Mouse (Mus musculus) c-Kit-positive CD71-positive TER-119-negative erythroid progenitor cells, embryonic 14.5 days (primary cell): ENCODE data around the gene Npepl1.

ENCODE experiments used
- DNase-seq: peaks from one replicate; pipeline ENCODE4 v3.0.0-alpha.2; 2013; ENCODE audit warnings: low read depth

Gene Npepl1

DNA sequence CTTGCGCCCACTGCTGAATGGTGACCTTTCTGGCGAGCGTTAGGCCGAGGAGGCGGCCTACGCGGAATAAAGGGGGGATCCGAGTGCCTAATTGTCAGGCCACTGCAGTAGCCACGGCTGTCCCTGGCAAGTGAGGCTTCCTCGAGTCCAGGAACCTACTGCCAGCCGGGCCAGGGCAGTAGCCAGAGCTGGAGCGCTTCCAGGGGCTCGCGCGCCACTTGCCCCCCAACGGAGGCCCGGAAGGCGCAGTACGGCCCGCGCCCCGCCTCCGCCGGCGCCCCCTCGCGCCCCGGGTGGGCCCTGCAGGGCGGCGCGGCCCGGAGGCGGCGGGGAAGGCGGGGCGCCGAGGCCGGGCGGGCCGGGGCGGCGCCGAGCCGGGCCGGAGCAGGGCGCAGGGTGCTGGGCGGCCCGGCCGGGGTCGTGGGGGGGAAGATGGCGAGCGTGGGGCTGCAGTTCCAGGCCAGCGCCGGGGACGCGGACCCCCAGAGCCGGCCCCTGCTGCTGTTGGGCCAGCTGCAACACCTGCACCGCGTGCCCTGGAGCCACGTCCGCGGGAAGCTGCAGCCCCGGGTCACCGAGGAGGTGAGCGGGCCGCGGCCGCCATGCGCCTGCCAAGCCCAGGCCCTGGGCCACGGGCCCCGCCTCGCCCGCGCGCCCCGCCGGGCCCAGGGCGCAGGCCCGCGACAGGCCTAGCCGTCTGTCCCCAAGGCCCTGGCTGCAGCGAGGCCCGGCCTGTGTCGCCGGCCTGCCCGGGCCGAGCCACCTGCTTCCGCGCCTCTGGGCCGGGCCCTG lies at the start of gene Npepl1:
TSS of gene Npepl1 (plus strand) at position 359 of the 792 bp plus-strand sequence.
- peak; percentile 30 for DNase-seq

GRCm38 (mm10) chr2:174061219-174061618 lies 48.9 kb upstream of the Npepl1 start:
- DNase-seq: no peak

DNA sequence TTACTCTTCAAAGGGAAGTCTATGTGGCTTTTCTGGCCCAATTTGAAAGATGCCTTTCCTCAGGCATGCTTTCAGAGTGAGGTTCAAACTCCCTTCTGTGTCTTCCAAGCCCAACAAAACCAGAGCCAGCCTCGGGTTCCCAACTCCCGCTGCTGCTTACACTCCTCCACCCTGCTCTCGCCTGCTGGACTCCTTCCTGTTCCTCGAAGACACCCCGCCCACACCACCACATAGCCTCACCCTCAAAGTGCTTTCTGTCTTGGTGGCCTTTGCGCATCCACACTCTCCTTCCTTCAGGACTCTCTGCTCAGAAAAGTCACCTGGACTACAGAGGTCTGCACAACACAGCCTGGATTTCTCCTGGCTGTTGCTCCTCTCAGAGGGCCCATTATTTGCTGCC lies 47.1 kb upstream of the Npepl1 start:
- DNase-seq: no peak

DNA sequence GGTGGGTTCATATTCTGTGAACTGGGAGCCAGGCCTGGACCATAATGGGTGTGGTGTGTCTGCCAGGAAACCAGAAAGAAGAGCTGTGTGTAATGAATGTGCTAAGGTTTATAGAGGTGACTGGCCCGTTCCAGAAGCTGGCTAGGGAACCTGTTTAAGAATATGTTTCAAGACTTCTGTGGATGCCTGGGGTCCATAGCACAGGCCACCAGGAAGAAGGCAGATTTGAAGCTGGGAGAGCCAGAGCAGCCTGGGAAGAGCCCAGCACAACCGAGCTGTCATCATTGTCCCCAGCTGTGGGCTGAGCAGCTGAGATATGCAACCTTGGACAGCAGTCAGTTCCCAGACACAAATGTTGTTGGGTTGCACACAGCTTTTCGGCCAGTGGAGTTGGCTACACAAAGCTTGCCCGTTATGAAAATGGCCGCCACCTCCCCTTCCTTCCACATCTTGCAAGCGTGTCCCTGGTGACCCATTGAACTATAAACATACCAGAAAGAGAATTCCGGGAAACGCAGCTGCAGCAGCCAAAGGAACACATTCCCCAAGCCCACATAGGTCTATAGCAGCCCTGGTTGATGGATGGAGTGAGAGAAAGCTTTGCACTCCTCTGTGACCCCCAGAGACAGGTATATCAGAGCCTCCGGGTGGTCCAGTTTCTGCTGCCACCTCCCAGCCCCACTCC lies 46.5 kb upstream of the Npepl1 start:
- DNase-seq: no peak

DNA sequence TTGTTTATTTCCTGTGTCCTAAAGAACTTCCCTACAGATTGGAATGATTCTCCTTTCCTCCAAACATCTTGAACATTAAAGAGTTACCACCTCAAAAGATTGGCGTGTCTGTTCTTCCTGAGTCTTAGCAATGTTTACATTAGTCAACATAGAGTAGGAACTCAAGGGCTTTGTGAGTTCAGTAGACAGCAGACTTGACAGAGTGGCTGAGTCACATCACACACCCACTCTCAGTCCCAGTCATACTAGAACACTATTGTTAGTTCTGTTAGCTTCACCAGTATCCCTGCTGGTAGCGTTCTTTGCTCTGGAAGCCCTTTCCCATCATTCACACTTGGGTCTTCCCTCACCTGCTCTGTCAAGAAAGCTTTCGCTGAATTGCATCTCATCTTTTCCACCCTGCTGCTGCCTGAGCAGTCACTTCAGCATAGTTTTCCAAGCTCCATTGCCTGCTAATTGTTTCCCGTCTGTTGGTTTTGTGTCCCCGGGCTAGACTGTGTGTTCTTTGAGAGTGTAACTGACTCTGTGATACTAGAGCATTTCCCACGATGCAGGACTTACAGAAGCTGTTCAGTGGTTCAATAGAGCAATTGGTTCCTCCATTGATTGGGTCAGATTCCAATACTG lies 42.2 kb upstream of the Npepl1 start:
- no peak for DNase-seq

DNA sequence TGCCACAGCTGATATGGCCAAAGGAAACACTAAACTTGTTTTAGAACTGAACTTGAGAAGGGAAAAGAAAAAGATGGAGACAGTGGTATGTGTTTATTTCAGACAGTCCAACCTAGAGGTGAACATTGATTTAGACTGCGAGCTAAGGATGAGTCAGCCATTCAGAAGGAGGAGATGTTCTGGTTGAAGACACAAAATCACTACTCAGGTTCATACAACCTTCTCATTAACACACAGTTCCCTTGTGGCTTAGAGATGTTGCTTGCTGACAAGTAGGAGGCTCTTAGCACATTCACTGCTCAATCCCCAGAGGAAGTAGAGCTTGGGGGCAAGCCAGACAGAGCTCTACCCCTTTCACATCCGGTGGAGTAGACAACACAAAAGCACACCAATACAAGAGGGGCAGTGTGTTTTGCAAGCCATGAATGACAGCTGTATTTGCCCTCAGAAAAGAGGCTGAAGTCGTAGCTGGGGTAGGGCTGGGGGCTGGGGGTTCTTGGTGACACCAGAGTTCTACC lies 40.6 kb upstream of the Npepl1 start:
- DNase-seq: no peak

DNA sequence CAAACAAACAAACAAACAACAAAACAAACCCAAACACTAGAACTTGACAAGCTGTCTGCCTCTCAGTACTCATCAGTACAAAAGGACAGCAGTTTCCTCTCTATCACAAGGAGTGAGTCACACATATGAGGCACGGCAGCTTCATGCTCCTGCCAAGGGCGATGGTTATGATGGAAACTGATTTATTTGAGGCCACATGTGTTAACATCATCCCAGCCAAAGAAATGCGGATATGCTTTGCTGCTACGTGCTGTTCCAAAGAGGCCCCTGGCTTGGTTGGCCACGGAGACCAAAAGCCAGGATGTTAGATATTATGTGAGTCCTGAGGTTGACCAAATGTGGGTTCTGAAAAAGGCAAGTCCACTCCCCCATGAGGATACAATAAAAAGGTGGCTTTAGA lies 38.7 kb upstream of the Npepl1 start:
- no peak for DNase-seq

GRCm38 (mm10) chr2:174073156-174073790 lies 36.9 kb upstream of the Npepl1 start:
- no peak for DNase-seq

DNA sequence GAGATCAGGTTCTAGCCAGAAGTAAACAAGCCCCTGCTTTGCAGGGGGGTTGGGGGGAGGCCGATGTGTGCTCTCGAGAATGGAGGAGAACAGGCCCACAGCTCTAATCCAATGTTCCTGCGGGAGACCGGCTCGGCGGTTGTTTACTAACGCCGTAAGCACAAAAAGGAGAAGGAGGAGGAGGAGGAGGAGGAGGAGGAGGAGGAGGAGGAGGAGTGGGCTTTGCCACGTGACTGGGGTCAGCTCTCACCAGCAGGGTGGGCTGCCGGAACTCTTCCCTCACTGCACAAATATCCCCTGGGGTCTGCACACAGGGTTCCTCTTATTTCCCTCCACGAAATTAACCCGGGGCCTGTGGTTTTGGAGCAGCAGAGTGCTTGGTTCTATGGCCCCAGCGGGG lies 35.5 kb upstream of the Npepl1 start:
- no peak for DNase-seq

DNA sequence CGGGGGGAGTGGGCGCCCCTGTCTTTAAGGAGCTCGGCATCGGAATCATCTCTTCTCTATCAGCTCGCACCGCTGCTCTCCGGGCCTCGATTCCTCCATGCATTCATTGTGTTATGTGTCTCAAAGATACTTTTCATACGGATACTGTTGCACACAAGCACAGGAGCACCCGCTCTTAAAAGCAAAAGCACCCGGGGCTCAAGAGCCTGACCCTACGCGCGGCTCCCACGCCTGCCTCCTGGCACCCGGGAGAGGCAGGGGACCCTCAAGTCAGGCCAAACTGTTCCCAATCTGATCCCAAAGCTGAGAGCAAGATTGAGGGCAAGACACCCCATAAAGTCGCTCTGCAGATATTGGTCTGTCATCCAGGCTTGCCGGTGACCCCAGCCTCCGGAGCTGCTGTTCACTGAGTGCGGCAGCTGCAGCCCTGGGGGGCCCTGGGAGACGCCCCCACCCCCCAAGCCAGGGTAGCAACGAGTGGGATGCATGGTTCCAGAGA lies 35.0 kb upstream of the Npepl1 start:
- no peak for DNase-seq

DNA sequence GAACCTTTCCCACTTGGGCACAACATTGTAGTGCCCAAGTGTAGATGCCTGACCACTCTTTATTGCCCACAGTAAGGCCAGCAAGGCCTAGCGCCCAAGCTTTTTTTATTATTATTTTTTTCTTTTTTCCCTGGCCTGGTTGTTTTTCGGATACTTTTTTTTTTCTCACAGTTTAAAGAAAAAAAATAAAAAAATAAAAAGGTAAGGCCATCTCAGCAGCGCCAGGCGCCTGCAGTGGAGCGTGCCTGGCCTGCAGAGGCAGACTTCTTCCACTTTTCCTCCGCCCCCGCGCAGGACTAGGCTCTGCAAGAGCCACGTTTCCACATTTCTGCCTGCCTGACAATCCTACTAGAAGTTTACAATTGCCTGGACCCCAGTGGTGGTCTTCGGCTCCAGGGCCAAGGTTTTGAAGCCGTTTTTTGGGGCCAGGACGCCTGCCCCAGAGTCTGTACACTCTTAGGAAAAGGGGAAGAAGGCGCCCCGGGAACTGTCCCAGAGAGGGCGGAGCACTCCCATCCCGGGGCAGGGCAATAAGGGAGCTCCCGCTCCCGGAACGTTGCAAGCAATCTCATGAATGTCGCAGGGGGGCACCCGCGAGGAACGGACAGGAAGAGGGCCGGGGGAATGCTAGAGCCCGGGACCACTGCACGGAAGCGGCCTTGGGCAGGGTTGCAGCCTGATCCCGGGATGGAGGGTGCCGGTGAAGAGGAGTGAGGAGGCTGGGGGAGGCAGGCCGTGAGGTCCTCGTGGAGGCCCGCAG lies 34.3 kb upstream of the Npepl1 start, which contains the start of gene Stx16:
TSS of gene Stx16 (plus strand) at position 636 of the 760 bp plus-strand sequence.
- peak; percentile 80 for DNase-seq

DNA sequence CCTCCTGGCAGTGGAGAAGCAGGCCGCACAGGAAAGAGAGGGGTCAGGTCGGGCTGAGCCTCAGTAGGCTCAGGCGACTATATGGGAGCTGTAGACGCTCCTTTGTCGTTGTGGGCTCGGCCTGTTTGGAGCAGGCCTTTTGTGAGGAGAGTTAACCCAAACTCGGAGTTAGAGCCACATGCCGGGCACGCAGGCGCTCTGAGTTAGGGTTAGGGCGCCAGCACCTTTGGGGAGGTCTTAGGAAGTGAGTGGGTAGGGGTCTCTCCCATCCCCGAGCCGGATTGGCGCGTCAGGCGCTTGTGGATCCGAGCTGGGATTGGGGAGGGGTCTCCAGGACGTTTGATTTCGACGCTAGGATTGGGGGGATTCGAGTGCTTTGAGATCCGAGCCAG lies 33.7 kb upstream of the Npepl1 start:
- no peak for DNase-seq

DNA sequence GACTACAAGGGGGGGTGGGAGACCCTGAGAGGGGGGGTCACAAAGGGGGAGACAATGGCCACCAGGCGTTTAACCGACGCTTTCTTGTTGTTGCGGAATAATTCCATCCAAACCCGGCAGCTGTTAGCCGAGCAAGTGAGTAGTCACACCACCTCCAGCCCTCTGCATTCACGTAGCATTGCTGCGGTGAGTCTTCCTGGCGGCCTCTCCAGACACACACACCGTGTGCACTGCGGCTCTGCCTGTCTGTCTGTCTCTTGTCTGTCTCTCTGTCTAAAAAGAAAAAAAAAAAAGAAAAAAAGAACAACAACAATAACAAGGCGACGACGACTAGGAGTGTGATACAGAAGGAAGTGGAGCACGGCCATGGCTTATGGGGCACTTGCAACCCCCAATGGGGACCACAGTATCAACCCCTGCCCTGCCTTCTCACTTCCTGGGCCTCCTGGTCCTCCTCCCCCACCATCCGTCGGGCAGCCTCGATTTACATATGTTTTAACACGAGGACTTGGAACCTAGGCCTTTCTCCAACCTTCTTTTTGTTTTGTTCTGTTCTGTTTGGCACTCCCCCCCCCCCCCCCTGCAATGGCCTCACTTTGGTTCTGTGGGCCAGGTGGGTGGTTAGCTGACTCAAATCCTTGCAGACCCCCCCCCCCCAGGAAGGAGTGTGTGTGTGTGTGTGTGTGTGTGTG lies 33.0 kb upstream of the Npepl1 start:
- DNase-seq: peak; percentile 47

DNA sequence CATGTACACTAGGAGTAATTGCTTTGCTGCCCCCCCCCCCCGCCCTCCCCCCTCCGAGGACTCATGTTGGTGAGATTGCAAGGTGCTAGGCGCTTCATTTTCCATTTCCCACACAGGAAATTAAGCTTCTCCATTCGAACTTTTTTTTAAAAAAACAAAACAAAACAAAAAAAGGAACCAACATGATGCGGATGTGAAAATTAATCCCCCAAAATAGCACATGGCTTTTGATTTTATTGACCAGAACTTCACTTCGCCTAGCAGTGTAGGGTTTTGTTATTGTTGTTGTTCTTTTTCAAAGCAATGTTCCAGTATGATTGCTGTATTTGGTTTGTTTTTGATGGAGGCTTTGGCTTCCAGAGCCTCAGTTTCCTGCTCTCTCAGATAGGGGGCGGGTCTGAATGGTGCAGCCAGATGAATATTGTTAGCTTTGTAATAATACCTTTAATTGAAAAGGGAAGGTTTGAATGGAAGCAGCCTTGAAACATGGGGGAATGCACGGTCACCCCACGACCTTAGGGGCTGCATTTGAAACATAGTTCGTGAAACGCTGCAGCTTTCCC lies 32.3 kb upstream of the Npepl1 start:
- DNase-seq: no peak

- DNase-seq: no peak
Observed at GRCm38 (mm10) chr2:174081833-174082232, 28.3 kb upstream of the Npepl1 start.

DNA sequence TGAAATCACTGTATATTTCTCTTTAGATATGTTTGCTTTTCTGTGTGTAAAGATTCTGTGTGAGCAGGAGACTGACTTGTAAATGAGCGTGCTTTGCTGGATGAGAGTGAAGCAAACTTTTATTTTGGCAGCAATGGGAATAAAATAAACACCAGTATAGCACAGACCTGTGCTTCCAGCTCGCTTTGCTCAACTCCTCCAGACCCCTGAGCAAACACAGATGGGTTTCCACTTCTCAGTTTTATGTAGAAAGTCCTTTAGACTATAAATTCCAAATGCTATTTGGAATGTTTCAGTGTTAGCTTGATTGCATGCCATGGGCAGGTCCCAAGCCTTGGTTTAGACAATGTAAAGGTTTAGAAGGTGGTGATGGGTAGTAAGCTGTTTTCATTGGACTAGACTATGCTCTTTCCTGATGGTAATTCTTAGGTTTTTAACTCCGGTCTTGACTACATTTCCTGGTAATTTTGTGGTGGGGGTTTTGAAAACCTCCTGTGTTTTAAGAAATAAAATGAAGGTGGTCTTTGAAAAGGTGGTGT lies 27.7 kb upstream of the Npepl1 start:
- DNase-seq: no peak

DNA sequence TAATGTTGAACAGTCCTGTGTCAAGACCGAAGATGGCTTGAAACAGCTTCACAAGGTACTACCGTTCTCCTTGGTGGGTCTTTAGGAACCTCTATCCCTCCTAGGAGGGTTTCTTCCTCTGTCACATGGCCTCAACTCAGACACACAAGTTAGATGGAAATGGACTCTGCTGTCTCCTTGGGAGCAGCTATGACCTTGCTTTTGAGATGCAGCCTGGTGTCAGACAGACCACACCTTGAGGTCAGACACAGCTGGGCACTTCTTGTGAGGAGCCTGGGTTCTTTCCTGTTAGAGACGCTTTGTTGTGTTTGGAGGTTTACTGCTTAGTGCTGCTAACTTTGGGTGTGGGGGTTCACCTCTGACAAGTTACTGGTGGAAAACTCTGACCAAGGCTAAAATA lies 15.1 kb upstream of the Npepl1 start:
- no peak for DNase-seq

DNA sequence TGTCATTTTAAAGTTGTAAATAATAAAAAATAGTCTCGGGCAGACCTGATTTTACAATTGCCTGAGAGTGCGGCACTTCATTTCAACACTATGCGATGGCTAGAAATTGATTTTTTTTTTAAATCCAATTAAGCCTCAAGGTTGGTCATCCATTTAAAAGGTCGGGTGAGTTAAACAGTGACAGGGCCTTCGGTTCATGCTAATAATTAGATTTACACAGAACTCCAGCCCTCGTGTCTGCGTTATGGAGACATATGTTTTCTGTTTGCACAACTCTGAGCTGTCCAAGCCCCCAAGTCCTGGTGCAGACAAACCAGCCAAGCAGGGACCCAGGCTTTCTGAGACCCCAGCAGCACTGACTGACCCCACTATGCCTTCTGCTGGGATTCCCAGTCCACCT lies 7.8 kb upstream of the Npepl1 start:
- no peak for DNase-seq

DNA sequence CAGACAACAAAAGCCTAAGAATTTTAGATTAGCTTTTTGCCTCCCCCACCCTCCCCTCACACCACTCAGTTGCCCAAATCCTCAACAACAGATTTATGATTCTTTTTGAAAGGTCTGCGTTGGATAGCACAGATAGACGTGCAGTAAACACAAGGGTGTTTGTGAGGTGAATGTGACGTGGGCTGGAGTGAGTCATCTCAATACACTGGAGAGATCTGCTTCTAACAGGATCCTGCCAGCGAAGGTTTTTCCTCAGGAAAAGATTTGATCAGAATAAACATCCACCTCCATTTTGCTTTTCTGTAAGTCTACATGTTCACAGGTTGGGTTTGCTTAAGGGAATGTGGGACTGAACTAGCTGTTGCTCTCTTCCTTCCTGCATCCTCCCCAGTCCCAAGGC lies 6.6 kb upstream of the Npepl1 start:
- no peak for DNase-seq

GRCm38 (mm10) chr2:174107375-174107774 lies 2.8 kb upstream of the Npepl1 start:
- no peak for DNase-seq
